Mouse (Mus musculus): ENCODE results near the gene Ly6g6e.
"Not testable (repeated sequence)": the region's sequence is repeated elsewhere in the genome, so short reads cannot be mapped to it uniquely, and the experiment has no call there.

Gene Ly6g6e

DNA sequence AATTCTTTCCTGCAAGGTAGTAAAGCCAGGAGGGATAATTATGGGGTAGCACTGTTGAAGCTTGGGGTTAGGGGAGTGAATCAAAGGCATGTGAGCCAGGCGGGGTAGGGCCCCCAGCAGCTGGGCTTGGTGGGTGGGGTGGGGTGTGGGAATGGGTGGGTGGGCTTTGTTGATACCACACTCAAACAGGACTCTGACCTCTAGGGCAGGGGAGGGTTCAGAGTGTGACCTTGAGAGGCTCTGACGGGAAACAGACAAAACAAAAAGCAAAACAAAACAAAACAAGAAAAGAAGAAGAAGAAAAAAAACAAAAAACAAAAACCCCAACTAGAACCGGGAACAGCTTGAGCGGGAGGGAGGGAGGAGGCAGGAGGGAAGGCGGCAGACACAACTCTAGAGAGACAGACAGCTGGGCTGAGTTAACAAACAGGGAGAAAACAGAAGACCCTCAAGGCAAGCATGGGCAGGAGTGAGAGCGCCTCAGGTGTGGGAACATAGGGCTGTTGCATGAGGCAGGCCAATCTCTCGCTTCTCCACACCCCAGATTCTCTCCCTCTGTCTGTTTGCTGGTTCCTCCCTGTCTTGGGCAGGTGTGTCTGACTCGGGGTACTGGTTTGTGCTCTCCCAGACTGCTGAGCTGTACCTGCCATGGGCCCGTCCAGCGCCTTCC is at the start of gene Ly6g6e:
TSS of gene Ly6g6e (plus strand) at position 396 of the 670 bp plus-strand sequence.
- DNase-seq: no peak

DNA sequence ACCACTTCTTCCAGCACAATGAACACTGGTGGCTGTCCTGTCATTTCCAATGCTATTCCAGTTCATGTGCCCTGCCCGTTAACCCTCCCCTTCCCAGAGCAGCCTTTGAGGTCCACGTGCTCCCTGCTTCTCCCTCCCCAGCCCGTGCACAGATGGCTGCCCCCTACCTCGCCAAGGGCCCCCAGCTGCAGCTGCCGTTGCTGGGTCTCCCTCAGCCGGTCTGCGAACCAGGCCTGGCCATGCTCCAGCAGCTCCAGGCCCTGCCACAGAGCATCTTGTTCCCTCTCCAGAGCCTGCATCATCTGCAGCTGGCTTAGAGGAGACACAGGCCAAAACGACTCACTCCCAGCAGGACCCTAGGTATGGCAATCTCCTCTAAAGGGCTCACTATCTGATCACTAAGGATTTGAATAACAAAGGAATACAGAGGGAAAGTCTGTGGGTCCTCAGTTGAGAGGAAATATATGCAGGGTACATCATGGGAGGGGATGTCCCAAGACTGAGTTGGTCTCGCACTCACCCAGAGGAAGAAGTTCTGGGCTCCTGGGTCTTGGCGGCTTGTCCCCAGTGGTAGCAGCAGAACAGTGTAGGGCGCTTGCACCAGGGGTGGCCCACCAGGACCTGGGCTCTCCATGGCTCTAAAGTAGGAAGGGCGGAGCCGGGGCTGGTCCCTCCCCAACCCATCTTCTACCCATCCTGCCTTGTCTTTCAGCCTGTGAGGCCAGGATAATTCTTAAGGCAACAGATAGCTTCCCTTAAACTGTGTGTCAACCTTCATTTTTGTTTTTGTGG is 49.2 kb upstream of the Ly6g6e start, which contains the start of gene Sapcd1:
TSS of gene Sapcd1 (minus strand) at position 740 of the 792 bp plus-strand sequence.
- no peak for DNase-seq

DNA sequence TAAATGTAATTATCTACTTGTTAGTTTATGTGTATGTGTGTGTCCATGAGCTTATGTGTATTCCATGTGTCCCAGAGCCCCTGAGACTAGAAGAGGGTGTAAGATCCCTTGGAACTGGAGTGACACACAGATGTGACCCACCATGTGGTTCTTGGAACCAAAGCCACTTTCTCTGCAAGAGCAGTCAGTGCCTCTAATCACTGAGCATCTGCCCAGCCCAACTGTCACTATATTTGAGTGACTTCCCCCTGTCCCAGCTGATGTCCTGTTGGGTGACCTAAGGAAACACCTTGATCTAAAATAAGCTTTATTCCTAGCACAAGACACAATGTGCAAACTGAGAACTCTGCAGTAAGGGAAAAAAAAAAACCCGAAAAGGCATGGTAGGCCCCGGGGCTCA is 48.4 kb upstream of the Ly6g6e start:
- no peak for DNase-seq

DNA sequence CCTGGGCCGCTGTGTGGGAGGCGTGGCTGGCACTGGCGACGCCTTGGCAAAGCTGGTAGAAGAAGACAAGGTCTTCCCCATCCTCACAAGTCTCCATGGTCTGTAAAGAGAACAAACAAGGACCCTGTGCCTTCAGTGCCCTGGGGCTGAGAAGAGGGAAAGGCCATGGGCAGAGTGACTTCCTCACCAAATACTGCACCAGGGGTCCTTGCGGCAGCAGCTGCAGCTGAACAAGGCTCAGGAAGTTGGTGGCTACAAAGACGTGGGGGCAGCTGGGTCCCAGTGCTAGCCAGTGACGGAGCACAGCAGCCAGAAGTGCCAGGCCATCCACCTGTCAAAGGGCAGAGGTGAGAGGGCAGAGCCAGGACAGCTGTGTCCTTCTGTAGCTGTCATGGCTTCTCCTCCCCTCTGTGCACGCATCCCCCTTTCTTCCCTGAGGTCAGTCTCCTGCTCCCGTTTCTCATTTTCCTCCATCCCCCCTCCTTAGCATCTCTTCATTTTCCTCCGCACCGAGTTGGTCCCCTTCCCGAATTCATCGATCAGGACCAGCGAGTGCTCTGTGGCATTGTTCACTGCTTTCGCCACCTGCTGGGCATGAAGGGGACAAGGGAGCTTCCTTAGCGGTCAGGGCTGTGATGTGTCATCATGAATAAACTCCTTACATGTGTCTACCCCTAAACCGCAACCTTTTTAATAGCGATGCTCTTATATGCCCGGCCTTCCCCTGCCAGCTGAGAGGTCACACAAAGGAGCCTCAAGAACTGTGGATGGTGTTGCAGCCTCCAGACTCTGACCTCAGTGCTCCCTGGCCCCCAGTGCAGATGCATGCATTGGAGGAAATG is 46.8 kb upstream of the Ly6g6e start:
- DNase-seq: no peak

- no peak for DNase-seq
Measured at GRCm38 (mm10) chr17:35031272-35031671, 45.4 kb upstream of the Ly6g6e start.

DNA sequence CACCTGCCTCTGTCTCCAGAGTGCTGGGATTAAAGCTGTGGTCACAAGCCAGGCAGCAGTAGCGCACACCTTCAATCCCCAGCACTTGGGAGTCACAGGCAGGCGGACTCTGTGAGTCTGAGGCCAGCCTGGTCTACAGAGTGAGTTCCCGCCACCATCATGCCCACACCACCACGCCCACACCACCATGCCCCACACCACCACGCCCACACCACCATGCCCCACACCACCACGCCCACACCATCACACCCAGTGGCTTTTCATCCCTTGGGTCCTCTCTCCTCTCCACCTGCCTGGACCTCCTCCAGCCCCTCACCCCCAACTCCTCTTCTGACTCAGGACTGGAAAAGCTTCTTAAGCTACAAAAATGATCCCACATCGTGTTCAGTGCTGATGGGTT is 44.8 kb upstream of the Ly6g6e start:
- DNase-seq: no peak

DNA sequence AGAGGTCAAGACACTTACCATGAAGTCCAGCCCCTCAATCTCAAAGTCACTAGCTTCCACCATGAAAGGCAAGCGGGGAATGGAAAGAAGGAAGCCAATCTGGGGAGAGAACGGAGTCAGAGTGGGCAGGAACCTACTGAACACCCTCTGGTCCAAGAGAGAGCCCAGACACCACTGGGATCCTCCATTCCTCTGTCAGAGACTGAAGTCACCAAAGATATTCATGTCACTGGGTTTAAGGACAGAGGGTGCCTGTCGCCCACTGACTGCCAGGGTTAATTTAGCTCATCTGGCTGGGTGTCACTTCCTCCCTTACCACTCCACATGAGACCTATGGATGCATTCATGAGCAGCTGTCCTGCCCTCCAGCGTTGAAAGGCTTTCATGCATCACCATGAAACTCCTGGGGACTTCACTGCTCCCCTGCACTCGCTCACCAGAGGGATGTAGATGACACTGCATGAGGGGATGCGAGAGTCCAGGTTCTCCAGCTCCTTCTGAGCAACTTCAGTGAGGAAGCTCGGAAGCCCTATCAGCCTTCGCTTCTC is 44.3 kb upstream of the Ly6g6e start:
- no peak for DNase-seq

DNA sequence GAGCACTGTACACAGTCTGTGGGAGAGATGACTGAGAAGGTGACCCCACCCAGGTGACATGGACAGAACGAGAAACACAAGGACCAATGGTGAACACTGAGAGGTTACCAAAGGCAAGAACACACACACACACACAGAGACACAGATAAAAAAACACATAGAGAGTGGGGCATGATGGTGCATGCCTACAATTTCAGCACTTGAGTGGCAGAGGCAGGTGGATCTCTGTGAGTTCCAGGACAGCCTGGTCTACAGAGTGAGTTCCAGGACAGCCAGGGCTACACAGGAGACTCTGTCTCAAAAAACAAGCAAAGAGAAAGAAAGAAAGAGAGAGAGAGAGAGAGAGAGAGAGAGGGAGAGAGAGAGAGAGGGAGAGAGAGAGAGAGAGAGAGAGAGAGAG is 43.0 kb upstream of the Ly6g6e start:
- DNase-seq: not testable (repeated sequence)

- DNase-seq: no peak
Measured at GRCm38 (mm10) chr17:35034896-35035295, 41.8 kb upstream of the Ly6g6e start.

- no peak for DNase-seq
Measured at GRCm38 (mm10) chr17:35039121-35039873, 37.4 kb upstream of the Ly6g6e start.

DNA sequence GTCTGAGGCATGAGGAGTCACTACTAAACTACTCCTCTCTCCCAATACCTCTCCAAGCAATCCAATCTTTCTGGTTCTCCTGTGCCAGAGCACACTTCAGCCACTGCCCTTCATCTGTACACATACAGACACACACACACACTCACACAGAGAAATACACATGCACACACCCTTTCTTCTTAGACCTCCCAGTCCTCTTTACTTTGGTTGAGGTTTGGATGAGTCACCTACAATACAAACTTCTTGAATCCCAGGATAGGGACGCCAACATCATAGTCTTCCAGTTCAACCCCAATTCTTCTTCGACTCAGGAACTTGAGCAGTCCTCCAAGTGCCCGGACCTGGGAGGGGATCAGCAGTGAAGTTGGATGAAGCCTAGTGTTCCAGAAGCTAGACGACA is 32.9 kb upstream of the Ly6g6e start:
- DNase-seq: no peak

- DNase-seq: no peak
Measured at GRCm38 (mm10) chr17:35044904-35045806, 31.5 kb upstream of the Ly6g6e start.

GRCm38 (mm10) chr17:35045807-35046680 is 30.7 kb upstream of the Ly6g6e start:
- DNase-seq: peak; percentile 31

GRCm38 (mm10) chr17:35046681-35047455 is 29.8 kb upstream of the Ly6g6e start, which contains the start of gene Msh5:
Gene Msh5 (minus strand): TSS chr17:35046745.
- peak; percentile 99 for DNase-seq

- DNase-seq: peak; percentile 82
Measured at GRCm38 (mm10) chr17:35047688-35048087, 29.0 kb upstream of the Ly6g6e start.

- DNase-seq: peak; percentile 19
Measured at GRCm38 (mm10) chr17:35048149-35048931, 28.4 kb upstream of the Ly6g6e start.

GRCm38 (mm10) chr17:35048932-35049440 is 27.7 kb upstream of the Ly6g6e start:
- DNase-seq: no peak

GRCm38 (mm10) chr17:35049561-35050016 is 27.1 kb upstream of the Ly6g6e start, which contains the start of gene Clic1:
Gene Clic1 (plus strand): TSS chr17:35049966.
- DNase-seq: peak; percentile 46
